9 mouse cellular contexts compared by ENCODE assay signal in the genomic region with DNA sequence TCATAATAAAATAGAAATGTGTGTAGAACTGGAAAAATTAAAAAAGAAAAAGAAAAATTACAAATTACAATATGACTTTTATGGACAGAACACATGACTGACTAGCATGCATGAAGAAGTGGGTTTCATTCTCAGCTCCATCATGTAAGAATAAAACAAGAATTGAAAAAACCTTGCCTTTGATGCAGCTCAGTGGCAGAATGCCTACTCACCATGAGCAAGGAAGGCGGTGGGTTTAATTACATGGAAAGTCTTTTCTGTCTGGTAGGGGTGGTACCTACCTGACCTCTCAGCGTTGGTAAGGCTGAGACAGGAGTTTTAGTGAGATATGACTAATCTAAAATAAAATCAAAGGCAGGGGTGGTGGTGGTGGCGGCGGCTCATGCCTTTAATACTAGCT. TPM values are rescaled to one million over a fixed set of nuclear protein-coding genes. Genes with fewer than 3 reads are reported as not detected.
A peak's percentile ranks its signal among the peaks of the same experiment; 100 is the strongest.
DNase-seq lines count a peak whose midpoint lies in the region; ATAC-seq and TF ChIP-seq lines count a peak whose summit lies in the region.
"Had no signal": no experiment of that assay in that cellular context is flagged by ENCODE, and none has a peak within 500 bp of the region (broad histone marks: within the 10 kb centered on the region; RNA-seq: fewer than 3 reads in every experiment).

No protein-coding gene starts in this region.

- H3K9ac ChIP-seq in kidney, embryonic 16.5 days (replicated peaks; ENCODE audit: low read length): no peak overlapping the region; the same call in 1 of the 2 replicates
- peak overlapping the region; percentile 43; the same call in 1 of the 2 replicates for H3K9ac ChIP-seq in hindbrain, embryonic 16.5 days (ENCODE audit: low read depth, low read length)
- H3K9ac ChIP-seq in midbrain, postnatal 0 days (replicated peaks; ENCODE audit: low read length, poor library complexity, severe bottlenecking): no peak overlapping the region

- H3K4me2 ChIP-seq in kidney, embryonic 16.5 days (replicated peaks; ENCODE audit: low read depth, low read length): peak overlapping the region; percentile 72
- H3K4me2 ChIP-seq in hindbrain, embryonic 16.5 days (ENCODE audit: low read length): peak overlapping the region; percentile 77
- H3K4me2 ChIP-seq in midbrain, postnatal 0 days (ENCODE audit: low read depth, low read length, poor library complexity, severe bottlenecking): peak overlapping the region; percentile 73

- H3K27me3 ChIP-seq in kidney, embryonic 16.5 days (ENCODE audit: insufficient read depth, low read length): no peaks in the 10 kb centered on the region
- no peaks in the 10 kb centered on the region for H3K27me3 ChIP-seq in hindbrain, embryonic 16.5 days (replicated peaks; ENCODE audit: control insufficient read depth, insufficient read depth, low read length)
- H3K27me3 ChIP-seq in midbrain, postnatal 0 days (ENCODE audit: insufficient read depth, low read length): no peaks in the 10 kb centered on the region

- peak overlapping the region; percentile 16; the same call in 1 of the 2 replicates for H3K4me3 ChIP-seq in kidney, embryonic 16.5 days (ENCODE audit: low read length)
- H3K4me3 ChIP-seq in bone marrow macrophage, adult 2 months (ENCODE audit: insufficient read depth, low read length): peak overlapping the region; percentile 57
- H3K4me3 ChIP-seq in hindbrain, embryonic 16.5 days (ENCODE audit: low read length): peak overlapping the region; percentile 66
- peak overlapping the region; percentile 65 for H3K4me3 ChIP-seq in midbrain, postnatal 0 days (ENCODE audit: low read depth, low read length)

- H3K4me1 ChIP-seq in kidney, embryonic 16.5 days (ENCODE audit: insufficient read depth, low read length): peaks cover 15% of the 10 kb centered on the region
- peaks cover 17% of the 10 kb centered on the region for H3K4me1 ChIP-seq in bone marrow macrophage, adult 2 months (ENCODE audit: control insufficient read depth, insufficient read depth, low read length)
- peaks cover 5% of the 10 kb centered on the region; the same call in 1 of the 2 replicates for H3K4me1 ChIP-seq in hindbrain, embryonic 16.5 days (ENCODE audit: control insufficient read depth, insufficient read depth, low read depth, low read length)
- no peaks in the 10 kb centered on the region for H3K4me1 ChIP-seq in midbrain, postnatal 0 days (ENCODE audit: insufficient read depth, low read length)

- ATAC-seq in kidney, embryonic 16.5 days (ENCODE audit: low FRiP score, low TSS enrichment): no peak
- ATAC-seq in hindbrain, embryonic 16.5 days: no peak
- no peak for ATAC-seq in midbrain, postnatal 0 days (ENCODE audit: low FRiP score)

- intact Hi-C loops in left cerebral cortex, postnatal 10 days (cut with DNase I): loop anchor here (5.0 kb wide), 2 partner anchors 63 to 153 kb away; no protein-coding TSS in a partner anchor

- no peaks in the 10 kb centered on the region for H3K9me3 ChIP-seq in kidney, embryonic 16.5 days (ENCODE audit: low read length)
- H3K9me3 ChIP-seq in hindbrain, embryonic 16.5 days (ENCODE audit: control insufficient read depth, low read length): no peaks in the 10 kb centered on the region
- no peaks in the 10 kb centered on the region for H3K9me3 ChIP-seq in midbrain, postnatal 0 days (ENCODE audit: low read length)

- TF ChIP-seq POLR2A in bone marrow macrophage, adult 2 months (IDR thresholded peaks at IDR 0.05; ENCODE audit: borderline replicate concordance, low read depth, low read length): no peak

- H3K36me3 ChIP-seq in kidney, embryonic 16.5 days (ENCODE audit: insufficient read depth, low read length): 0 out of 2 replicates have a peak, but pooled peaks cover 3% of the 10 kb centered on the region
- H3K36me3 ChIP-seq in hindbrain, embryonic 16.5 days (ENCODE audit: control insufficient read depth, insufficient read depth, low read length): no peaks in the 10 kb centered on the region; the same call in 1 of the 2 replicates
- no peaks in the 10 kb centered on the region for H3K36me3 ChIP-seq in midbrain, postnatal 0 days (ENCODE audit: insufficient read depth, low read length)

- no peak for DNase-seq in kidney, postnatal 10 days
- peak; percentile 4 for DNase-seq in midbrain, postnatal 0 days (ENCODE audit: low spot score)
- DNase-seq in thymus, postnatal 25 days: no peak
- no peak for DNase-seq in kidney, adult 8-10 months
- DNase-seq in left cerebral cortex, postnatal 10 days (ENCODE audit: extremely low spot score in 1 of 2, low spot score in 2 of 2): no peak

- no peak for TF ChIP-seq CTCF in bone marrow macrophage, adult 2 months (IDR thresholded peaks at IDR 0.05; ENCODE audit: low read depth, low read length)
- no peak for TF ChIP-seq CTCF in midbrain, postnatal 0 days (IDR thresholded peaks at IDR 0.05)

- no peak overlapping the region for H3K27ac ChIP-seq in kidney, embryonic 16.5 days (ENCODE audit: low read length)
- H3K27ac ChIP-seq in bone marrow macrophage, adult 2 months (ENCODE audit: insufficient read depth, low read depth, low read length): peak overlapping the region; percentile 42
- H3K27ac ChIP-seq in hindbrain, embryonic 16.5 days (ENCODE audit: low read depth, low read length): no peak overlapping the region
- H3K27ac ChIP-seq in midbrain, postnatal 0 days (ENCODE audit: low read depth, low read length): no peak overlapping the region

- 75% methylated on average over 4 of the region's 4 CpGs for WGBS in kidney, embryonic 16.5 days
- WGBS in hindbrain, embryonic 16.5 days: 66% methylated on average over 4 of the region's 4 CpGs
- WGBS in midbrain, postnatal 0 days: 64% methylated on average over 4 of the region's 4 CpGs

RNA-seq across cellular contexts. Expression of gene Alyref2, which starts 1.3 kb away (rescaled TPM):
- 13.0 and 13.4 TPM in 2 replicates for polyA plus RNA-seq in kidney, embryonic 16.5 days (2015; fragmentation: Nextera tagmentation; extraction: Ambion mirVana)
- polyA plus RNA-seq in bone marrow macrophage, adult 2 months (2012; ENCODE audit: insufficient read depth, insufficient read length, missing spikeins): 6.2 and 11.1 TPM in 2 replicates
- 25.7 and 28.3 TPM in 2 replicates for polyA plus RNA-seq in hindbrain, embryonic 16.5 days (2015; fragmentation: Nextera tagmentation; extraction: Ambion mirVana)
- 9.4 and 14.7 TPM in 2 replicates for total RNA-seq in midbrain, postnatal 0 days (2014; rRNA removed)
- 22.1 and 22.2 TPM in 2 replicates for polyA plus RNA-seq in midbrain, postnatal 0 days (2015; fragmentation: Nextera tagmentation; extraction: Ambion mirVana)
- total RNA-seq in left cerebral cortex, postnatal 10 days (2021): 1 to 10 TPM; 4.6 to 5.5 TPM

RNA-seq across cellular contexts. Expression of gene Itln1, which starts 30.5 kb away (rescaled TPM):
- not detected in 2 replicates for polyA plus RNA-seq in kidney, embryonic 16.5 days (2015; fragmentation: Nextera tagmentation; extraction: Ambion mirVana)
- polyA plus RNA-seq in bone marrow macrophage, adult 2 months (2012; ENCODE audit: insufficient read depth, insufficient read length, missing spikeins): not detected in 2 replicates
- polyA plus RNA-seq in hindbrain, embryonic 16.5 days (2015; fragmentation: Nextera tagmentation; extraction: Ambion mirVana): not detected in 2 replicates
- total RNA-seq in midbrain, postnatal 0 days (2014; rRNA removed): not detected in 2 replicates
- not detected in 2 replicates for polyA plus RNA-seq in midbrain, postnatal 0 days (2015; fragmentation: Nextera tagmentation; extraction: Ambion mirVana)
- total RNA-seq in left cerebral cortex, postnatal 10 days (2021): not detected
- total RNA-seq: left cerebral cortex, adult 2 months had no signal

RNA-seq across cellular contexts. Expression of gene Cd244a, which starts 54.4 kb away (rescaled TPM):
- 0.07 and 0.08 TPM in 2 replicates for polyA plus RNA-seq in kidney, embryonic 16.5 days (2015; fragmentation: Nextera tagmentation; extraction: Ambion mirVana)
- polyA plus RNA-seq in bone marrow macrophage, adult 2 months (2012; ENCODE audit: insufficient read depth, insufficient read length, missing spikeins): 1.3 and 2.4 TPM in 2 replicates
- not detected in 2 replicates for polyA plus RNA-seq in hindbrain, embryonic 16.5 days (2015; fragmentation: Nextera tagmentation; extraction: Ambion mirVana)
- not detected in 2 replicates for total RNA-seq in midbrain, postnatal 0 days (2014; rRNA removed)
- not detected in 2 replicates for polyA plus RNA-seq in midbrain, postnatal 0 days (2015; fragmentation: Nextera tagmentation; extraction: Ambion mirVana)
- total RNA-seq in left cerebral cortex, postnatal 10 days (2021): not detected
- total RNA-seq: left cerebral cortex, adult 2 months had no signal

Comparison
In these comparisons a context has a peak if more than half of its experiments do, and no peak if none do; other contexts are left out.
1. H3K4me3 ChIP-seq: peak in every context shown above with its lines; median percentile 66 in hindbrain, embryonic 16.5 days; 65 in midbrain, postnatal 0 days; 57 in bone marrow macrophage, adult 2 months; 16 in kidney, embryonic 16.5 days.